Mouse (Mus musculus) heart, adult 8-10 months (tissue): ENCODE data around the gene Sox5. TPM values are rescaled to one million over a fixed set of nuclear protein-coding genes. Genes with fewer than 3 reads are reported as not detected.

Source experiments
- DNase-seq: peaks from one replicate; pipeline ENCODE4 v3.0.0; 2022; ENCODE audit warnings: low spot score
- total RNA-seq, 4 experiments: library from RNA; stranded (reverse); gene quantifications; 2 replicates each; pipeline ENCODE4 v1.2.4; 2022

The Sox5 gene
- total RNA-seq, 4 experiments from 2014 or later: 1.1 to 3.1 (median 2.2) TPM

DNA sequence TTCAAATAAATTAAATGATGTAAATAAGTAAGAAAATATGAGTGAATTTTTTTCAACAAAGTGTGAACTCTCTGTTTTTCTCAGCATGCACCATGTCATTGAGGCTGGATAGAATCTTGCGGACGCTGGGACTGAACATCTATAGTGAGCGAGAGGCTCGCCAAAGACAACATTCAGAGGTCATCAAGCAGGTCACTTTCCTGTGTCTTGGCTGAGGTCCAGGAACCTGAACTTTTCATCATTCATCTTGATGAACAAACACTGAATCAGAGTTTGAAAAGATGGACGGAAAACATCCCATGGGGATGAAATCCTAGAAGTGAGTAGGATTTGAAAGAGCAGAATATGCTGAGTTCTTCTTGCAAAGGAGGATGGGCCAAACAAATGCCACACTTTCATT lies 729.3 kb downstream of the Sox5 start:
- no peak for DNase-seq

DNA sequence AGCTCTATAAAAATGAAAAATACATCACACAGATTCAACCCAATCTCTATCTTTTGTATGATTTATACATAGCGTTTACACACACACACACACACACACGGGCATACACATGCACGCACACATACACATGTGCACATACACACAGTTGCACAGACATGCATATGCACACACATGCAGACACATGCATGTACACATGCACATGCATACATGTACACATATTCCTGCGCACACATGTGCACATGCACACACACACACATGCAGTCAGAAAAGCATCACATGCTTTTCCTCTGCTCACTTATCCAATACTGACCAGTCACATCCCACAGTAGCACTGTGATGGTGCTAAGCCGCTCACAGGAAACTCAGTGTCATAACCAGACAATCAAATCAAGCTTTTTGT lies 730.5 kb downstream of the Sox5 start:
- DNase-seq: no peak

DNA sequence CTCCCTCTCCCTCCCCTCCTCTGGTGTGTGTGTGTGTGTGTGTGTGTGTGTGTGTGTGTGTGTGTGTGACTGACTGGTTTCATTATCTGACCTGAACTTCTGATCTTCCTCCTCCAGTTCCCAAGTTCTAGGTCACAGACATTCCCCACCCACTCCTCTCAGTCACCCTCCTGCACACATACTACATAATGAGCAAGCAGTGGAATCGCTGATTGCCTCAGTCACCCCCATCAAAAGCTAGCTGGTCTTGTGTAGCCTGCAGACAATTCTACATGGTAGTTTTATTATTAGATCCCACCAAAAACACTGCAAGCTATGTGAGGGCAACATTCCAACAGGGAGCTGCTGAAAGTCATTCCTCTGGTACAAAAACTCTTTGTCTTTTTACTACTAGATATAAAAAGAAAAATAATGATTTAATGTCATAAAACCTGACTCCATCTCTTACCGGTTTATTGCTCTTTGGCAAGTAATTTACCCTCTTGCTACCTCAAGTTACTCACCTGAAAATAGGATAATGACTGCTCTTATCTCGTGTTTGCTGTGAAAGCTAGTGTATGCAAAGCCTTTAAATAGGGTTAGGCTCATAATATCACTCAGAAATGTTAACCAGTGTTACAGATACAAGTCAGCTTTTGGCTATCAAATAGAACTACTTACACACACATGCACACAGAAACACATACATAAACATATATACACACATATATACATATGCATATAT lies 733.4 kb downstream of the Sox5 start:
- no peak for DNase-seq

DNA sequence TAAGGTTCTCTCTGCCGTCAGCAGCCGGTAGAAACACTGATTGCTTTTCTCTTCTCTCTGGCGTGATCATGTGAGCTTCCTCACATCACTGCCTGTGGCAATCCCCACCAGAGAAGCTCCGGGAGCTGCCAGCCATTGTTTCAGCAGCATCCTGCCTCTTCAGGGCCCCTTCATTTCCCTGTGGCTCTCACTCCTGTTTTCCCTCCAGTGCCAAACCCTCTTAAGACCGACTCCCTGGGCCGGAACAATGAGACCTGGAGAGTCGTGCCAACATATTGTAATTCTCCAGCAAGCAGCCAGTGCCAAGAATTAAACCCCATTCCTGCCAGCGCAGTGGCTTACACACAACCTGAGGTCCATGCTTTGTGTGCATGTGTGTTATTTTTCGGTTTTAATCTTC lies 736.3 kb downstream of the Sox5 start:
- DNase-seq: no peak

DNA sequence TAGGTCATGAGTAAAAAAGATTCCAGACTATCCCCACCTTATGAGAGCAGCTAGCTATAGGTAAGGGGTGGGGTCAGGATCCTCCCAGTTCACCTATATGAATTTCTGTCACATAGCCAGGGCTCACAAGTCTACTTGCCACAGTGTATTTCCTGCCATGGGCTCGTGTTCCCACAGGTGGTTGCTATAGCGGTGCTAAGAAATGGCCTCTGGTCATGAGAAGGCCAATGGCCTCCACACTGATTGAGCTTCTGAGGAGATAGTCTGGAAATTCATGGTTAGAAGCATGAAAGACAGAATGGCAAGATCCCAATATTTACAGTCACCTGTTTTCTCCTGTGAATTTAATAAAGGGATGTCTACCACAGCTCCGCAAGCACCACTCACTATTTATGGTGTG lies 737.4 kb downstream of the Sox5 start:
- DNase-seq: no peak

DNA sequence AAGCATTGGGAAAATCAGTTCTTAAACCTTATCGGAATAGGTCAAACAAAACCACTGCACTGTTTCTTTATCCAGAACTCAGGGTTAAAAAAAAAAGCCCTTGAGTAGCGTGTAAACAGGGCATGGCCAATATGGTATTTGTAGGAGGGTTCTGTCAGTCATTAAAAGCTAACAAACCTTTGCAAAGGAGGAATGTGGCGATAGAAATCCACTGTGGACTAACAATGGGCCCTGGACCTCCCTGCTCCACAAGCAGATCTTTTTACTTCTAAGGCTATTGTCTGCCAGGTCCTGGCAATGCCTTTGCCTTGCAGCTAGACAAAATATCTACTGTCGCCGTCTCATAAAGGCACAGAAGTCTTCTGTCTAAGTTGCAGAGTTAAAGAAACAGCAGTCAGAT lies 738.8 kb downstream of the Sox5 start:
- DNase-seq: no peak

DNA sequence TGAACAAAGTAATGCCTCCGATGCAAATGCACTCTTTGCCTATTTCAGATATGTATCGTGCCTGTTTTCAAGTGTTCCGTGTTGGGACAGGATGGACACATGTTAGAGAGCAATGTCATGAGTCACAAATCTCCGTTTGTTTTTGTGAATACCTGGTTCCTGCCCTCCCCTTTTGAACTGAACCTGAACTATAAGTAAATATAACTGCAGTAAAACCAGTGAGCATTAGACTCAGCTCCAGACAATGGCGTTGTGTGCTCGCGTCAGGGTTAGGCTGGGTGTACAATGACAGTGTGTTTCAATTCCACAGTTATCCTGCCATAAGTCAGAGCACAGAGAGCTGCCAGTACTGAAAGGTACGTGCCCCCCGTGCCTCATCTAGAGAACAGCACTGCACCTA lies 739.8 kb downstream of the Sox5 start:
- DNase-seq: no peak

DNA sequence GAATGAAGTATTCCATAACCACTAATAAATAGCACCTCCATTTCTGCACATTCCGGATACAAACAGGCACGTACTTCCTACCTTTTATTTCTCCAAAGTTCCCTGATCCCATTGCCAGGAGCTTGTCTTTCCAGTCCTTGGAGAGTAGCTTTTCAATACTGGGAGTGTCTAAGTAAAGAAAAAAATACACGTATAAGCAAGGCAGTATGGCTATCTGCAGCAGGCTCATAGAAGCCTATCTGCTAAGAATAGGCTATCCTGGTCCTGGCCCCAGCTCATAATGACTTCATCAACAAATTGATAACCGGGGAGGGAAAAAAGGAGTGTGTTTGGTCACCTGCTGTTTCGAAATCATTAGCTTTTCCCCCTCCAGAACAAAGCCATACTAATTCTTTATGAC lies 740.6 kb downstream of the Sox5 start:
- no peak for DNase-seq

DNA sequence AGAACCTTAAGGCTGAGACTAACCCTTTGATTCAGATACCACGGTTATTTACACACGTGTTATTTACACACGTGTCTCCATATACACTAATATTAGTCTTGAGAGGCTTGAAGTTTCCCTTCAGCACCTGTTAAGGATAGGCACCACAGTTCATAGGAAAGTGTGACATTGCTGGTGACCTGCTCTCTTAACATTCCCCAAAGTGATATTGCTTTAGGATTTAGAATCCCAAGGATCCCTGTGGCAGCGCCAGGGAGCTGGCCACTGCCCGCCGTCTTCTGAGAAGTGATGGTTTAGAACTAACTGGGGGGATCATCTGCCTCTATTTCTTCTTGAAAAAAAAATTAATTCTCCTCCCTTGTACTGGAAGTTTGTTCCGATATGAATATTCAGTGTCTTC lies 741.4 kb downstream of the Sox5 start:
- no peak for DNase-seq

DNA sequence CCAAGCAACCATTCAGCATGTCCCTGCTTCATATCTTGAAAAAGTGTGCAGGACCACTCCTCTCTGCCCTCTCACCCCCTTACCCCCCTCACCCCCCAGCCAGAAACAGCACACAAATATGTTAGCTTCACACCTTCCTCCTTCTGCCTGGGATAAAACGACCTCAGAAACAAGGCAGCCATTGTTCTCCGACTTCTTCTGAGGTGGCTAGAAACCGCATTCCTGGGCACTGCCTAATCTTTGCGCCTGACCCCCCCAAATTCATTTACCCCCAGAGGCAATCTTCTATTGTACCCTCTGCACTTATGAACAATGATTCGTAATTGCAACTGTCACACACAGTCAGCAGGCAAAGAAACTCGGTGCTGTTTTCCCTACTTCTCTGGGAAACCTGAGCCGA lies 742.6 kb downstream of the Sox5 start:
- no peak for DNase-seq

DNA sequence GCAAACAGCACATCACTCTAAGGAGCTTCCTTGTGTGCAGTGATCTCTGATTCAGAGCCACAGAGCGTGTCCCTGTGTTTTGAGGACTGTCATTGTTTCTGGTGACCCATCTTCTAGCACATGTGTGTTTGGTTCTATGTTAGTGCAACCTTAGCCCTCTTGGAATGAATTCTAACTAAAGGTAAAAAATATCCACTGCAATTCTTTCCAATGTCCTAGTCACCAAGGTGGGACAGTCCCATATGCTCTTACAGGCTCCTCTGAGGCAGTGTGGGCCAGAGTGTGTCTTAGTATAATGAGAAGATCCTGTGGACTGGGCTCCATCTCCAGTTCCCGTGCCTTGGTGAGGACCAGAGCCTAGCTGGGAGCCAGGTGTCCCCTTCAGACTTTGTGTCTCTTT lies 748.6 kb downstream of the Sox5 start:
- DNase-seq: no peak

DNA sequence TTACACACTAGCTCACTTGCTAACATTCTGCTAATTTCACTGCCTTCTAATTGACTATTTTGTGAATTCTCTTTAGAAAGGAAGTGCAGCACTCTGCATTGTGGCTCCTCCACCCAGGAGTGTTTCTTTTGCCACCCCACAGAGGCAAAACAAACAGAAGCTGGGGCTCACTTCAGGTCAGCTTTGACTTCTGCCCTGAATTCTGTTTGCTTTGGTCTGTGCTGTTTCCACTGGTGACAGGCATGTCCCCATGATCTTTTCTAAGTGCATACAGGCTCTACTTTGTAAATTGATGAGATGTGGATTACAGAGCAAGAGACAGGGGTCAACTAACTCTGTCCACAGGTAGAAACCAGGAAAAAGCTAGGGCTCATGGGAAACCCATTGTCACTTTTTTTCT lies 764.8 kb downstream of the Sox5 start:
- DNase-seq: no peak

DNA sequence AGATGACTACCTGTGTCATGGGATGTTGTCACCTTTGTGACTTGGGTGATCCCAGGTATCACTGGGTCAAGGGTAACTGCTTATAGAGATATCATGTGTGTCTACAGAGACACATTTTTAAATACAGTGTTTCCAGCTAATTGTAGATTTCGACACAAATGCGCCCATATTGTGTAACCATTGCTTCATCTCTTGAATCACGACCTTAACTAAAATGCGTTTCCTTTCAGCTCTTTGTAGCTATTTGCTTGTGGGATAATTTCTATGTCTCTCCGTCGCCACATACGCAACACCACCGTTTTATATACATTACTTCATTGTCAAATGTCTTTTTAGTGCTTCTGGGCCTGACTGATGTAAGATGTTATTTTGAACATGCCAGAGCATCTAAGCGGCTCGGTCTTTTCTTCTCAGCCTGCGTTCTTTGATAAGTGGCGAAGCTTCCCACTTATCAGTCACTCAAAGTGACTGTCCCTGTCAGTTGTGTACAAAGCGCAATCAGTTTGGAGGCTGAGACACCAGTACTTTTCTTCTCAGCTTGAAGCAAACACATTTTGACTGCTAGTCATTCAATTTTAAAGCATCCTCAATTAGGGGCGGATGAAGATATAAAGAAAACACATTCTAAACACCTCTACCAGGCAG lies 769.8 kb downstream of the Sox5 start:
- no peak for DNase-seq

DNA sequence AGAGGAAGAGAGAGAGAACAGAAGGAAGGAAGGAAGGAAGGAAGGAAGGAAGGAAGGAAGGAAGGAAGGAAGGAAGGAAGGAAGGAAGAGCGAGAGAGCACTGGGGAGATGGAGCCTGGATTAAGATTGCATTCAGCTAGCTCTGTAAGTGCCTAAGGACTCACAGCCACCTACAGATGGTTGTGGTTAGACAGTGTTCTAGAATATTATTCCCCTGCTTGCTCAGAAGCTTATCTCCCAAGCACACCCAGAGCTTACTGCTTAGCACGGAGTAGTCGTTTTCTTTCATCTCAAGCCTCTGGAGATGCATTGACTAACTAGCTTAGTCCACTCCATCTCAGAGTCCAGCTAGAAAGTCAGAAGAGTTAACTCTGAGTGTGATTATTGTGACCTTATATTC lies 770.8 kb downstream of the Sox5 start:
- DNase-seq: no peak

DNA sequence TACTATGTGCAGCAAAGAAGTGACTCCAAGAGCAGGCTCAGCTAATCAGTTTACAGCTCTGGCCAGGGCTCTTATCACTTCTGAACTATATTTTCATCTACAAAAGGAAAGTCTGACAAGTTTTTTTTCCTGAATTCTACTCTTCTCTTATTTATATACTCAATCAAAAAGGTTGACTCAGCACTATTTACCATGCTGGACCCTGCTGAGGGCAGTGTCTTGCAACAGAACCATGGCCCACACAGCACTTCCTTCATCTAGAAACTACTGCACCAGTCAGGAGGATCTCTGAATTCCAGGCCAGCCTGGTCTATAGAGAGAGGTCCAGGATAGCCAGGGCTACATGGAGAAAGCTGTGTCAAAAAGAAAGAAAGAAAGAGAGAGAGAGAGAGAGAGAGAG lies 771.5 kb downstream of the Sox5 start:
- no peak for DNase-seq

DNA sequence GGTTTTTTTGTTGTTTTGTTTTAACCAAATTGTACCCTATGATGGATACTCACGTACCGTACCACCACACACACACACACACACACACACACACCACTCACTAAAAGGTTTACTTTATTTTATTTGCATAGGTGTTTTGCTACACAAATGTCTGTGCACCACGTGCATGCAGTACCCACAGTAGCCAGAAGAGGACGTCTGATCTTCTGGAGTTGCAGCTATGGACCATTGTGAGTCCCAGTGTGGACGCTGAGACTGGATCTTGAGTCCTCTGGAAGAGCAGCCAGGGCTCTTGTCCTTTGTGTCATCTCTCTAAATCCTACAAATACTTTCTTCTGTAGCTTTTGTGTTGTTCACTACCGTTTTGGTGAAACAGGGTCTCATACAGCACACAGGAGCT lies 776.6 kb downstream of the Sox5 start:
- DNase-seq: no peak

DNA sequence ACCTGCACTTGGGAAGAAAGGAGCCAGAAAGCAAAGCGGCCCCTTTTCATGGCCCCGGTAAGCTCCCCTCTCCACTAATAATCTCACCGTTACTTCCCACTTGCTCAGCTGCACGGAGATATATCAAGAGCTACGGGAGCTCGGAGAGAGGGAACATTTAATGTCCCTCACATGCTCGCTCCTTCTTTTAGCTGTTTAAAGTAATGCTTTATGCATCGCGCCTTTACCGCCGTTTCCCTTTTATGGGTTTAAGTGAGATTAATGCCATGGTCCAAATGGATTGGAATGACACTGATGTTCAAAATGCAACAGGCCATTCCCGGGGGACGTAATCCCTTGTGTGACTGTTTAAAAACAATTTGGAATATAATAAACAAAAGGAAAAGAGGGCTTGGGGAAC lies 783.6 kb downstream of the Sox5 start:
- no peak for DNase-seq

DNA sequence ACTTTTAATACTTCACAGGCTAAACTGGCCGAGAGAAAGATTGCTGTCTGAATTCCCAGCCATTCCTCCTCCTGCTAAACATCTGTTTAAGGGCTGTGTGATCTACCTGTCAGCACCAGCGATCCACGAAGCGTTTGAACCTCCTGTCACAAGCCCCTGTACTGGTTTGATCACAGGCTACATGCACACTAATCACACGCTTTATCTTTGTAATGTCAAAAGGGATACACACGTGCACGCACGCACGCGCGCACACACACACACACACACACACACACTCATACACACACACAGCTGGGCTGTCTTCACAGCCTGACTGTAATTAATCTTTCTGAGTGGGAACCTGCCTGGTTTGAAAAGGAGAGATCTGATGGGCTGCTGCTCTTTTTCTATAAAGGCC lies 784.2 kb downstream of the Sox5 start:
- no peak for DNase-seq

DNA sequence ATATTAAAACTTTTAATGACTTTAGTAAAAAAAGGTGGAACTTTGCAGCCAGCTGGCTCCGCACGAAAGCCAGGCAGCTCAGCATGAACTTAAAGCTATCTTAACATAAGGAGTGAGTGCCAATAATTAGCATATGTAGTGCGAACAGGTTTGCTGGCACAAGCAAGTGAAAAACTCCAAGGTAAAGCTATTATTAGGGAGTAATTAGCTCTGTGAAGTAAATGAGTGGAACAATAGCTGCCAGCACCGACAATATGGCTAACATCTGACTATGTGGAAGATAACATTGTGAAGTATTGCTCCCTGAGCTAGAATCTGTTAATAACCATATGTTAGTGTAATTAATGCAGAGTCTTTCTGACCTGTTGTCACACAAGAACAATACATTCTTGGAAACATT lies 786.7 kb downstream of the Sox5 start:
- no peak for DNase-seq

DNA sequence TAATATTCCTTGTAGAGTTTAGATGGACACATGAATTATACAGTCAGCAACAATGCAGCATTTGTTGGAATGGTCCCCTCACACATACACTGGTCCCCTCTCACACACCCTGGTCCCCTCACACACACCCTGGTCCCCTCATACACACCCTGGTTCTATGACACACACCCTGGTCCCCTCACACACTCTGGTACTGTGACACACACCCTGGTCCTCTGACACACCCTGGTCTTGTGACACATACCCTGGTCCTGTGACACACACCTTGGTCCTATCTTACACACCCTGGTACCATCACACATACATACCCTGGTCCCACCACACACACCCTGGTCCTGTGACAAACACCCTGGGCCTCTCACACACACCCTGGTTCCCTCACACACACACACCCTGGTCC lies 794.2 kb downstream of the Sox5 start:
- DNase-seq: no peak

DNA sequence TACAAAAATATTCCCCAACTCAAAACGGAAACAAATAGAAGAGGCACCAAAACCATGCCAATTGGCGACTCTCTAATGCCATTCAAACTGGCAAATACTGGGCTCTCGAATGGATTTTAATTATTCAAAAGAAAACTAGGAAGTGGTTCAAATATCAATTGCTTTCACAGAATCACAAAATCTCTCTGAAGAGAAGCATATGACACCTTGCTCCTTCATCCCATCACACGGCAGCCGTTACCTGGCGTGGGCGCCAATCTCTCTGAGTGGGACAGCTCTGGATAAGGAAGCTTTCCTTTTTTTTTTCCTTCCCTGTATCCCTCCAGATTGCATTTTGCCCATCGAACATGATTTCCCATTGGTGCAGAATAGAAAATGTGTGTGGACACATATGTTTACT lies 801.6 kb downstream of the Sox5 start:
- DNase-seq: no peak

DNA sequence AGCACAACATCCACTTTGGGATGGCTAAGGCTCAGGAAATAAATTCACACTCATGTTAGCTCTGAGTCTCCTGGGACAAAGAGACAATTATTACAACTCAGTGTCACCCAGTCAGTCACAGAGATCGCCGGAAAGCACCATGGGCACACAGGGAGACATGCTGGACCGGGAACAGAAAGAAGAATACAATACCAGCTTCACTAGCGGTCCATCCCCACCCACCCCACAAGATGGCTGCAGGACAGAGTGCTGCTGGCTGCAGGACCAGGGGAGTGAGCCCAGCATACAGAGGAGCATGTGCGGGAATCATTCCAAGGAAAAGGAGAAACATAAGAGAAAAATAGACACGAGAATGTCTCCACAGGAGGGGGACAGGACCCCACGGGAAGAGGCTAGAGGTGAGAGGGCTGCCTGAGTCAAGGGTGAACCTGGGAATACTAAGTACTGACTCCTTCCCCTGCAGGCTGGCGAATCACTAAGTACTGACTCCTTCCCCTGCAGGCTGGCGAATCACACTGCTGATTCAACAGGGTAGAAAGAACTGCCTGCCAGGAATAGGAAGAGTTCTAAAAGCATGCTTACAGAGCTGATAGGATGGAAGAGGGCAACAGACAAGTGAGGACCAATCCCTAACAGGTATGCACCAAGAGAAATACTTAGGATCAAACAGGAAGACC lies 813.9 kb downstream of the Sox5 start:
- no peak for DNase-seq

DNA sequence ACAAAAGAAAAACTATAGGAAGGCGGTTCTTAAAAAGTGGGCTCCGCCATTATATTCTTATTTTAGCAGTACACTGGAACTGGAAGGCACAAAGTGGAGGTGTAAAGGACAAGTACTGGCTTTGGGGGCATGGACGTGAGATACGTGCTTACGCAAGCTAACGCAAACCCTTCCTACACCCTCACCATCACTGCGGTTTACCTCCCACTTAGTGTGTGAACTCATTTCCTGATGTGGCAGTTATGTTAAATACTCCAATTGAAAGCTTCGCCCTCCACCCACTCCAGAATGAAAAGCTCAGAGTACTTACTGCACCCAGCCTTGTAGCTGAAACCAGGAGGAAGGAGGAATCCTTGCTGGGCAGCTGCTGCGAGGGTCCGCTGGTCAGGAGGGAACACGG lies 821.3 kb downstream of the Sox5 start:
- no peak for DNase-seq
